Mouse (Mus musculus) urinary bladder, postnatal 25 days (tissue): Measurements from ENCODE around the gene Mob3a.

Source experiments
- DNase-seq: peaks from one replicate; pipeline ENCODE4 v3.0.0; 2022; ENCODE audit warnings: low spot score

The Mob3a gene

DNA sequence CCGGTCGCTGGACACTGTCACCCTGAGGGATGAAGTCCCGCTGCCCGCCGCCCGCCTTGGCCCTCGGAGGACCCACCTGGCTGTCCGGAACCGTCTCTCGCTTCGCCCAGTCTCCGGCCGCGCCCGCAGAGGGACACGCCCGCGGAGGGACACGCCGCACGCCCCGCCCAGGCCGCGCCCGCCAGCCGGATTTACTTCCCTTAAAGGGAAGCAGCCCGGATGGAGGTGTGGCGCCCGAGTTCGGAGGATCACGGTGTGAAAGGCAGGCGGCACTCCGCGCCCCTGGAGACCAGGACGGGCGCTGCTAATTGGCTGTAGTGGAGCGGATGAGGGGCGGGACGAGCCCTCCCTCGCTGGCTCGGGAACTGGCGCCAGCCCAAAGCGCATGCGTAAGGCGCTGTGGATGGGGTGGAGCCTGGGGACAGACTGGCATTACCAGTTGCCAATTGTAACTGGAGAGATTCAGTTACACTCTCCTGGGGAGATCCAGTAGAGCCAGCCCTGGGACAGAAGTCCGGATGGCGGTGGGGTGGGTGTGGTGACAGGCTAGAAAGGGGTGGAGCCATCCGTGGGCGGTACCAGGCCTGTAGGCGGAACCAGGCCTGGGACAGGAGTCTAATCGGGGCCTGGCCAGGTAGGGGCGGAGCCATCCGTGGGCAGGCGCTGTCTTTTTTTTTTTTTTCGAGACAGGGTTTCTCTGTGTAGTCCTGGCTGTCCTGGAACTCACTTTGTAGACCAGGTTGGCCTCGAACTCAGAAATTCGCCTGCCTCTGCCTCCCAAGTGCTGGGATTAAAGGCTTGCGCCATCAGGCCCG is at the start of gene Mob3a, which contains the start of gene Izumo4:
Gene Mob3a (minus strand): TSS at position 257 of the 815 bp plus-strand sequence.
Gene Izumo4 (plus strand): TSS at position 464 of the 815 bp plus-strand sequence.
- peak; percentile 93 for DNase-seq

DNA sequence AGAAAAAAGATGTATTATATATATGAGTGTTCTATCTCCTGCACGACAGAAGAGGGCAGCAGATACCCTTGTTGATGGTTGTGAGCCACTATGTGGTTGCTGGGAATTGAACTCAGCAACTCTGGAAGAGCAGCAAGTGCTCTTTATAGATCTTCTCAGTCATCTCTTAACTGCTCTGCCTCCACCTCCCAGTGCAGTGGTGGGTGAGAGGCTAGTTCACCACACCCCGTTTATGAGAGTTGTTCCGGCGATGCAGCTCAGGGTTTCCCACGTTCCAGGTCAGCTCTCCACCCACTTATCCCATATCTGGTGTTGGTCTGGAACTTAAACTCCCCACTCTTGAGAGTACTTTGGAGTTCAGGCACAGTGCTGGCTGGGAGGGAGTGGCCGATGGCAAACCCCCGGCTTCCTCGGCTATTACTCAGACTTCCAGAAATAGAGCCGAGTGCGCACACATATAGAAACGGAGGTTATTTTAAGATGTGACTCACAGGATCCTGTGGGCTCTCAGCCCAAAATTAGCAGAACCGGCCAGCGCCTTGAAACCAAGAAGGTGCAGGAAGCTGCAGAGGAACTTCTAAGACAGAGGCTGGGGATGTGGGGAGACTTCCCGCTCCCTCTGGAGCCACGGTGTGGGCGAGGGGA is 49.5 kb upstream of the Mob3a start:
- peak; percentile 37 for DNase-seq

DNA sequence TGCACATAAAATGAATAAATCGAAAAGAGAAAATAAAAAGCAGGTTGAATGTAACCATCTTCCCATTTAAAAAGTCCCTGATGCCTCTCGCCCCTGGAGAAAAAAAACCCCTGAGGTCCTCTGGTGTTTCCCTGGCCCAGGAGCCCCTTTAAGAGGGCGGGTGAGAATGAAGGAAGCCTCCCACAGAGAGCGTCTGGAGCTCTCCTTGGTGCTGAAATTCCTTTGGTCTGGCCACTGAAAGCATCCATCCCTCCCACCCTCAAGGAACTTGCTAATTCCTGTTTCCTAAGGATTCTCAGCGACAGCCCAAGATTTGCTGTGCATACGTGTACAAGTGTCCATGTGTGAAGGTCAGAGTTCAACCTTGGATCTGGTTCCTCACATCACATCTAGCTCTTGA is 46.8 kb upstream of the Mob3a start:
- DNase-seq = peak; percentile 64

DNA sequence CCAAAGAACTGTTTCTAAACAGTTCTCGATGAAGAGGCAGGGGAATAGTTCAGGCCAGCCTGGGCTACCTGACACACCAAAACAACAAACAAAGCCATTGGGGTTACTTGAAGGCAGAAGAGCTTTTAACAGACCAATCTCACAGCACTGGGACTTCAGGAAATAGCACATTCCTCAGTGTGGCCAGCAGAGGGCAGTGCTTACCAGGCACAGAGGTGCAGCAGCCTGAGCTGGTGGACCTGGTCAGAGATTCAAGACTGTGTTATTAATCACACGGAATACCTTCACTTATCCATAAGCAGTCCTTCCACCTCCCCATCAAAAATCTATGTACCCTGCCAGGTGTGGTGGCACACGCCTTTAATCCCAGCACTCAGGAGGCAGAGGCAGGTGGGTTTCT is 45.6 kb upstream of the Mob3a start:
- peak; percentile 77 for DNase-seq

DNA sequence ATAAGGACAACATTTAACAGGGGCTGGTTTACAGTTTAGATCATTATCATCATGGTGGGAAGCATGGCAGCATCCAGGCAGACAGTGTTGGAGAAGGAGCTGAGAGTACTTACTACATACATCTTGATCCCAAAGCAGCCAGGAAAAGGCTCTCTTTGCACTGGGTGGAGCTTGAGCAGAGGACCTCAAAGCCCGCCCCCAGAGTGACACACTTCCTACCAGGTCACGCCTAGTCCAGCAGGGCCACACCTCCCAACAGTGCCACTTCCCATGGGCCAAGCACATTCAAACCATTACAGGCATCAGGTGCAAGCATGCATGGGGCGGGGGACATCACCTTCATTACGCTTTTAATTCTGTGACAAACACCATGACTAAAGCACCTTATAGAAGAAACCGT is 42.5 kb upstream of the Mob3a start:
- DNase-seq = no peak

DNA sequence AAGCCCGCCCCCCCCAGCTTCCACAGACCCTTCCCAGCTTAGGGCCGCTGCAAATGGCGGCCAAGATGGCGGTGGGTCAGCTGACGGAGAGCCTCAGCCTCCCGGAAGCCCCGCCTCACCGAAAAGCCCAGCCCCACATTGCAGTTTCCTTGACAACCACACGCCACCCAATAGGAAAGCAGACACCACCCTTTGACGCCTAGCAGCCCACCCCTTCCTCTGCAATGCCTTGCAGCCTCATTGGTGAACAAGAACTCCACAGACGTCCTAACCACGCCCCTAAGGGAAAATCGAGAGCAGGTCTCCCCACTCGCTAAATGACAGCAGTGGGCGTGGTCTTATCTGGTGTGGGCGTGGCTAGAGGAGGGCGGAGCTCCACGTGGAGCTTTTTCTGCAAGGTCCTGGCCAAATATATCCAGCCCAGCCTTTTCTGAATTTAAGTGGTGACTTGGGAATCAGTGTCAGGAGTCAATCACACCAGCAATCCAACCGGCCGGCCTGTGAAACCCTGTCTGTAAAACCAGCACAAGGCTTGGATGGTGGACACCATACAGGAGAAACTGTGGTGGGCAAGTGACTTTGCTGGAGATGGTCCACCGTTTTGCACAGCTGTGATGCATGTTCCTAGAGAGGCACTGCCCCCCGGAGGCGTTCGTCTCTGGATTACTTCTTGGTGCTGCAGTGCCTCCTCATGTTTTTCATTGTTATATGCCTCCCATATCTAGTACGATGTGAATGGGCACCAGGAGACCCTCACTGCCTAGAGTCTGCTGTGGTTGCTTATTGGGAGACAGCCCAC is 40.6 kb upstream of the Mob3a start, which contains the start of gene Ap3d1:
Gene Ap3d1 (minus strand): TSS at position 85 of the 799 bp plus-strand sequence.
- DNase-seq = peak; percentile 98

DNA sequence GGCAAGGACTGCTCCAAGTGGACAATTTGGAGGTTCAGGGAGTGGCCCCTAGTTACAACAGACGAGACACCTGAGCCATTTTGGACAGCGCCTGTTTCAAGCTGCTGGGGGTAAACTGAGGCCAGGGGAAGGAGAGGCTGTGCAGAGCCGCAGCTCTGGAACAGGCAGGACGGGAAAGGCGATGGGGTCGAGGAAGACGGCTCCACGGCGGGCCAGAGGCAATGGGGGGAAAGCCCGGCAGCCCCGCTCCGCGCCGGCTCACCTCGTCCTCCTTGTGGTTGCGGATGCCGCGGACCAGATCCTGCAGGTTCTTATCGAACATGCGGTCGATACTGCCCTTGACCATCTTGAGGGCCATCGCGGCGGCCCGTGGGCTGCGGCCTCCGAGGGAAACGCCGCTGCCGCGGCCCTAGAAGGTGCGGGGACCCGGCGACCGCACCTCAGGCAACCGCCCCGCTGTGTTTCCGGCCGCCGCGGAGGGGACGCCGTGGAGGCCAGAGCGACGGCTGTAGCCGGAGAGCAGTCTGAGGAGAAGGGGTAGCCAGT is 39.9 kb upstream of the Mob3a start:
- no peak for DNase-seq

DNA sequence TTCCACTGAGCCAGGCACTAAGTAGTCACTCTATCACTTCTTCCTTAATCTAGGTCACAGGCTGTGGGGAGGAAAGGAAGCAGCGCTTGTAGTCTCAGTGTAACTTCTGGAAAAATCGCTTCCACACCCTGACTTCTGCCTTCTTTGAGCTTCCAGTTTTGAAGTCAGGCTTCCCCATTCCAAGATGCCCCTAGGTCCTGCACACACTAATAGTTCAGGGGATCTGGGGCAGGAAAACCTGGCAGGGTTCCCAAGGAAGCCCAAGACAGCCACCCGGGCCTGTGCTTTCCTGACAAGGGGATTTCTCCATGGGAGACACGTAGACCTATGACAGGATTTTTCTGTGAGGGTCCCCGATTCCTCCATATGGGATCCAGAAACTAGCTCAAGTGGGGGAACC is 39.4 kb upstream of the Mob3a start:
- no peak for DNase-seq

DNA sequence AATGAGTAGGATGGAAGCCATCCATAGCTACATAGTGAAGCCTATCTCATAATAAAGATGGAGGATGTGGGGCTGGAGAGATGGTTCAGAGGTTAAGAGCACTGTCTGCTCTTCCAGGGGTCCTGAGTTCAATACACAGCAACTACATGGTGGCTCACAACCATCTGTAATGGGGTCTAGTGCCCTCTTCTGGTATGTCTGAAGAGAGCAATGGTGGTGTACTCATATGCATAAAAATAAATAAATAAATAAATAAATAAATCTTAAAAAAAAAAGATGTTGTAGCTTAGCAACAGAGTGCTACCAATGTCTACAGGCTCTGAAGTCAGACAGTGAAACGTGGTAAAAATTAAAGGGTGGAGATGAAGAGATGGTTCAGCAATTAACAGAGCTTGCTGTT is 36.9 kb upstream of the Mob3a start:
- DNase-seq = no peak

DNA sequence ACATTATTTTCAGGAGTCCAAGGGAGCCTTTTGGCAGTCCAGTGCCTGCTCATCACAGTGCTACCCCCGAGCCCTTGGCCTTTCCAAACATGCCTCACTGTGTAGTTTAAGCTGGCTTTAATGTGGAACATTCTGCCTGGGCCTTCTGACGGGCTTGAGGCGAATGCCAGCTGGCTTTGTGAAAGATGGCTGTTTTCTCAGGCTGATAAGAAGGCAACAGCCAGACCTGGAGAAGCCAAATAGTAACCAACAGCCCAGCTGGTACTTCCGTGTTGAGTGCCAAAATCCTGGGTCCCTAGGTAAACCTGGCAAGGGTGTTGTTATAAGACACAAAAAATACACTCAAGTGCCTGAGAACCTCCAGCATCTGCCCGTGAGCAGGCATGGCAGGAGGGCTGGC is 35.0 kb upstream of the Mob3a start:
- DNase-seq = no peak

DNA sequence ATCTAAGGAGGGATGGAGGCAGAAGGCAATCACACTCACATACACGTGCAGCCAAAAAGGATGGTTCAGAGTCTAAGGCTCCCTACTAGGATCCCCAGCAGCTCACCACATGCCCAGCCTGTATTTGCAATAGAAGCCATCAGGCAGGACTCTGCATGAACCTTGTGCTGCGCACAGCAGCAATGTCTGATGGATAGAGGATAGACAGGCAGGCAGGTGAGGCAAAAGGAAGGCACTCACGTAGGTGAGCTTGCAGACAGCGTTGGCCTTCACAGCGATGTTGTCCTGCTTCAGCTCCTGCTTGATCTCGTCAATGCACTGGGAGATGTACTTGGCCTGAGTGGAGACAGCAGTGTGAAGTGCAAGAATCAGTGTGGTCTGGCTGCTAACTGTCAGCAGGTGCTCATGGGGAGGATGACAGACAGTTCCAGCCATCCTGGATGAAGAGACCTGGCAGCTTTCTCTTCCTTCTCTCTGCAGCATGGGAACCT is 30.9 kb upstream of the Mob3a start:
- no peak for DNase-seq

DNA sequence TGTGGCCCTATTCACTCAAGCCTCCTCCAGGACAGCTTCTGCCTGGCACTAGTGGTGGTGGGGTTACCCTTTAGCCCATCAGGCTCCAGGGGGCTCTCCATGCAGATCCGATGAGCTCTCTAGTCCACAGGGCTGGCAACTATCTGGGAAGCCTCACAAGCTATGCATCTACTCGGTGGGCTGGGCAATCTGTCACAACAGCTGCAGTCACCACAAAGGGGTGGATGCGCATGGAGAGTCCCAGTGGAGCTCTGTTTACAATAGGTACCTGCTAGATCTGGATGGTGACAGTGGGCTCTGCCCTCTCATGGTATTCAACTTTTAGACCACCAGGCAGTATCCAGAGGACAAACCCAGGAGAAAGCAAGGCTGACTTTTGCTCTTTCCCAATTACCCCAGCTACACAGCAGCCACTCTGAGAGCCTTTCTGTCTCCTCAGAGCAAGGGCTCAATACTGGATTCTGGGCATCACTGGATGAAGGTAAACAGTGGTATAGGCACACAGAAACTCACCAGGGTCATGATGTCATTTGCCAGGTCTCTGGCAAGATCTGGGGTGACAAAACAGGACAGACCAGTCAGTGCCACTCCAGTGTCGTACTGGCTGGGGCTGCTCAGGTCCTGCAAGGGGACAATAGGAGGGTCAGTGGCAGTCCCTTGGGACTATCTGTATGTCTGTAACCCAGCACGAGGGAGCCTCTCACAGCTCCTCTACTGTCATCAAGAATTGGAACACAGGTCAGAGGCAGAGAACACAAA is 25.8 kb upstream of the Mob3a start:
- DNase-seq = no peak

DNA sequence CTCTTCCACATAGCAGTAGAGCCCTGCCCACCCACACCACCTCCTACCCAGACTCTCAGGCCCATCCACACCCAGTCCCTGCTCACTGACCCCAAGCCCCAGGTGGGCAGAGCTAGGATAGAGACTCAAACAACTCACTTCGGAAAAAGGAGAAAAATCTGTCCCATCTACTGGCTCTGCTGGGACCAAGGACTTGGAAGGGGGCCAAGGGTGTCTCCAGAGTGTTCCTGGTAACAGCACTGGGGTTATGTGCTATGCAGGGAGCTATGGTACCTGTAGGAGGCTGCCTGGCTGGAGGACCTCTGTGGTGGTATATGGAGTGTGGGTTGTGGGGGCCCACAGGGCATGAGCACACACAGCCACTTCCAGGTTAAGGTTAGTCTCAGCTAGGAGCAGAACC is 15.5 kb upstream of the Mob3a start:
- DNase-seq = no peak

DNA sequence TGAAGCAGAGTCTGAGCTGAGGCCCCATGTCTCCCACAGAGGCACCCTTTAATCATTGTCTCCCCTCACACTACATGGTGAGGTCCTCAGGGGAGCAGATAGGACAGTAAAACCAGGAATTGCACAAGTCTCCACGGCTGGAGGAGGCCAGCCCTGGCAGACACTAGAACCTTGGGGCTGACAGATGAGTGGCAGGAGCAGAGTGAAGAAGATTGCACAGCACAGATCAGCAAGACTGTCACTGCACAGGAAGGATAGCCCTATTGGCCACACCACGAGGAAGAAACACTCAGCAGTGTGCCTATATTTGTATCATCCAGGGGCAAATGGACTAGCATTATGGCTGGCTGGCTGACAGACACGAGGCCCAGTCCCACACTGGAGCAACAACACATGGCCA is 9.1 kb upstream of the Mob3a start:
- DNase-seq = no peak

DNA sequence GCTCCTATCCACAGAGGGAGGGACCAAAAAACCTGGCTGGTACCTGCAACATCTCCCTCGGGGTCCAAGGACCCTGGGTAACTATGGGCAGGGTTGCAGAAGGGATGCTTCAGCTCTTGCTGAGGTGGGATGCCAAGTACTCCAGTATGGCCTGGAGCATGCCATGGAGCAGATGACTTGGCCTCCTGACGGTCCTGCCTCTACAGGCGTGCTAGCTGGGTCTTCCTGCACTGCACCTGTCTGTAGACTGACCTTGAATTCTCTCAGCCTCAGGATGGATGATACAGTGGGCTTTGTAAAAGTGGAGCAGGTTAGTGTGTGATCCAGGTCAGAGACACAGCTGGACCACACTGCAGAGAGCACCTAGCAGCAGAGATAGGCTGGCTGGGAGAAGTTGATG is 3.7 kb upstream of the Mob3a start:
- DNase-seq = no peak

DNA sequence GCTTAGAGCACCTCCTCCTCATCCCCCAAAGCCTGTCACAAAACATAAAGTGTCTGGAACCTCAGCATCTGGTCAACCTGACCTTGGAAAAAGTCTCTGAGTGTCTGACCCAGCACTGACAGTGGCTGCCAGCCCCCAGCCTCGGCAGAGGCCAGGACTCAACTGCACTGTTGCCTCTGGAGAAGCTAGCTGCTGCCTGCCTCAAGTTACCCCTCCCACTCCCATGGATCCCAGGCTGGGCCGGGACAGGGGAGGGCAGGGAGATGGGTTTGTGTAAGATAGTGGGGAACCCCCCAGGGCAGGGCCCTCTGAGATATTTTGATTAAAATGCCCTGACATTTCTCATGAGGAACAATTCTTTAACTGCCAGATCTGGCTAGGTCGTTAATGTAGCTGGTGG is 3.3 kb upstream of the Mob3a start:
- no peak for DNase-seq

DNA sequence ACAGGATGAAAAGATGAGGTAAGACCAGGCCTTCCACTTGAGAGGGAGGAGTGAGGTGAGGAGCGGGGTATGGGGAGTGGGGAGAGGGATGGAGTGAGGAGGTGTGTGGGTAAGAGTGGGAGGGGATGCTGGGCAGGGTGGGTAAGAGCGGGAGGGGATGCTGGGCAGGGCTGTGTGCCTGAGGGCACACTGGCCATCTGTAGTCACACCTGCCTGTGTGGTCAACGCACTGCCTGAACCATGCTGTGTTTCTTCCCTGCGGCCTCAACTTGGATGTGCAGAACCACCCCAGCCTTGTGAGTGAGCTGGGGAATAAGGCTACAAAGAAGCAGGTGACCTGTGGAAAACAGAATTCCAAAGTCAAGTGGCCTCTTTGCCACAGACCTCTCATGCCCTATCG is 2.6 kb upstream of the Mob3a start:
- DNase-seq = no peak

DNA sequence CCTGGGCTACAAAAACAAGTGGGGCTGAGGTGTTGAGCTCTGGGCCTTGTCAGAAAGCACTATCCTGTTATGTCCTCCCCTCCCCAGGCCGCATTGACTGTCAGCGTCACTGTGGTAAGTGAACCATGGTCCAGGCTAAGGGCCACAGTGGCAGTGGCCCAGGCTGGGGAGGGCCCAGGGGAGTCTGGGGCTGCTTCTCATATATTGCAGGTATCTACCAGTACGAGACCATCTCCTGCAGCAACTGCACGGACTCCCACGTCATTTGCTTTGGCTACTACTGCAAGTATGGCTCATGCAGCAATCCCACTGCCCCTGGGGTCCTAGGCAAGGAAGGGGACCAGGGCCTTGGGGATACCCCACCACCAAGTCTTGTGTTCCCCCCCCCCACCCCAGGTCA is 1.9 kb upstream of the Mob3a start:
- no peak for DNase-seq

DNA sequence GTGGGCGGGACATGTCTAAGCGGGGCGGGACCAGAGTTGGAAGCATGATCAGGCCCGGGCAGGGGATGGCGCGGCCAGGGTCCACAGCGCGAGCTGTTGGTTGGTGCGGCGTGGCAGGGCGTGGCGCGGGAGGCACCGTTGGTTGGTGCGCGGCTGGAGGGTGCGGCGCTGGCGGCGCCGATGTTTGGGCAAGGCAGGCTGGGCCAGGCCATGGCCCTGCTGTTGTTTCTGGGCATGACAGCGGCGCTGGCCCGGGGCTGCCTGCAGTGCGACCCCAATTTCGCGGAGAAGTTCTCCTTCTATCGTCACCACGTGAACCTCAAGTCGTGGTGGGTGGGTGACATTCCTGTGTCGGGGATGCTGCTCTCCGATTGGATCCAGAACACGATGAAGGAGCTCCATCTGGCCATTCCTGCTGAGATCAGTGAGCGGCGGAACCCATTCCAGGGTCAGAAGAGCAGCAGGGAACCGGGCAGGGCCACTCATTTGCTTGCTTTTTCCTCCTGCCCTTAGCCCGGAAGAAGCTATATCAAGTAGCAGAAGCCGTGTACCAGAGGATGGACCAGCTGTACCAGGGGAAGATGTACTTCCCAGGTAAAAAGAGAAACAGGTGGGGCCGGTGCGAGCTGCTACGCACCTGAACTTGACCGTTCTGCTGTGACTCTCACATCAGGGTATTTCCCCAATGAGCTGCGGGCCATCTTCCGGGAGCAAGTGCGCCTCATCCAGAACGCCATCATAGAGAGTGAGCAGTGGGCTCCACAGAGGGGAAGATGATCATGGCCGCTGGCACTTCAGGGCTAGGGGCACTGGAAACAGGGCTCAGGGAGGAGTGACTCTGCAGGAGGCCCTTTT is 986 bp upstream of the Mob3a start:
- DNase-seq = peak; percentile 86

DNA sequence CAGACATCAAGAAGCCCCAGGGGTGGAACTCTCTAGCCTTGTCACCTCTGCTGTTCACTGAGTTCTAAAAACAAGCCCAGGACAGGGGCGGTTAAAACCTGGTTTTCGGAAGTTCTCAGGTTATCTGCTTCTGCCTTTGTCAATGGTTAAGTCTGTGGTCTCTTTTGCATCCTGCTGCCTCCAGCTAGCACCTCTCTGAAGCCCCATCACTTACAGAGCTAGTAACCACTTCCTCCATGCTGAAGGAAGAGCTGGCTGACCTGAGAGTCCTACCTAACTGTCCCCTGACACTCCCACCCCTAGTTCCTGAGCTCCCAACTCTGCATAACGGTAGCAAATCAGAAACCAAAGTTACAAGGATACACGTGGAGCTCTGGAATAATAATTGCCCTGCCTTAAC is 1.0 kb downstream of the Mob3a start:
- DNase-seq = no peak
